Mouse (Mus musculus): ENCODE data around the gene Nup88.
A peak's percentile ranks its signal among the peaks of the same experiment; 100 is the strongest.

The Nup88 gene

GRCm38 (mm10) chr11:70969821-70970559, at the start of gene Nup88, which contains the start of gene Rpain:
Nup88 (minus strand) TSS chr11:70969973.
Rpain (plus strand) TSS chr11:70970213.
- DNase-seq: peak; percentile 96

- DNase-seq: no peak
These were observed 48.8 kb upstream of the Nup88 start for GRCm38 (mm10) chr11:71018416-71019200.

GRCm38 (mm10) chr11:71017051-71017450, 47.3 kb upstream of the Nup88 start:
- no peak for DNase-seq

GRCm38 (mm10) chr11:71012743-71013142, 43.0 kb upstream of the Nup88 start:
- no peak for DNase-seq

GRCm38 (mm10) chr11:71008321-71008720, 38.5 kb upstream of the Nup88 start:
- DNase-seq: no peak

GRCm38 (mm10) chr11:71007831-71008230, 38.1 kb upstream of the Nup88 start:
- DNase-seq: no peak

GRCm38 (mm10) chr11:71007026-71007425, 37.3 kb upstream of the Nup88 start:
- no peak for DNase-seq

GRCm38 (mm10) chr11:71005046-71005445, 35.3 kb upstream of the Nup88 start:
- DNase-seq: no peak

- peak; percentile 98 for DNase-seq
These were observed 34.6 kb upstream of the Nup88 start, which contains the start of gene Dhx33 for GRCm38 (mm10) chr11:71004316-71004773. Dhx33 (minus strand) TSS chr11:71004437.

- no peak for DNase-seq
These were observed 34.0 kb upstream of the Nup88 start for GRCm38 (mm10) chr11:71003611-71004315.

GRCm38 (mm10) chr11:71001167-71001566, 31.4 kb upstream of the Nup88 start:
- DNase-seq: peak; percentile 34

GRCm38 (mm10) chr11:70982557-70983228, 12.9 kb upstream of the Nup88 start, which contains the start of gene C1qbp:
C1qbp (minus strand) TSS chr11:70983026.
- peak; percentile 95 for DNase-seq

GRCm38 (mm10) chr11:70982030-70982429, 12.3 kb upstream of the Nup88 start:
- no peak for DNase-seq

- no peak for DNase-seq
These were observed 11.2 kb upstream of the Nup88 start for GRCm38 (mm10) chr11:70980751-70981510.

GRCm38 (mm10) chr11:70980232-70980631, 10.5 kb upstream of the Nup88 start:
- no peak for DNase-seq

- DNase-seq: no peak
These were observed 7.5 kb upstream of the Nup88 start for GRCm38 (mm10) chr11:70977293-70977692.

GRCm38 (mm10) chr11:70975193-70975592, 5.4 kb upstream of the Nup88 start:
- DNase-seq: no peak

- no peak for DNase-seq
These were observed 4.2 kb upstream of the Nup88 start for GRCm38 (mm10) chr11:70973947-70974346.

- no peak for DNase-seq
These were observed 2.8 kb upstream of the Nup88 start for GRCm38 (mm10) chr11:70972586-70972985.

- no peak for DNase-seq
These were observed 1.1 kb upstream of the Nup88 start for GRCm38 (mm10) chr11:70970560-70971540.

Data from right cerebral cortex, adult 18-20 months (tissue).